Mouse (Mus musculus) heart, postnatal 14 days (tissue): ENCODE data around the gene Gadd45gip1. TPM values are rescaled to one million over a fixed set of nuclear protein-coding genes. Genes with fewer than 3 reads are reported as not detected.

Experiments
- microRNA-seq, 2 experiments: library from miRNA; unstranded; fragments of <30 nt; microRNA quantifications; one replicate each; pipeline ENCODE4 v1.2.0; 2021 to 2022
- total RNA-seq, 2 experiments: library from RNA; stranded (reverse); gene quantifications; 2 replicates each; pipeline ENCODE4 v1.2.3; 2021

The Gadd45gip1 gene
- total RNA-seq, 2 experiments from 2014 or later, result 23.0 to 25.0 TPM

Small RNAs within 50 kb of the gene (microRNA-seq; reads per million reads assigned to microRNA genes)
- gene Mir7069, result 2.2 to 8.7 reads per million in 2 experiments

Other genes with a start within 250 kb of the Gadd45gip1 start
- gene Ier2, start 168.7 kb upstream of the Gadd45gip1 start, total RNA-seq, result 10 to 100 TPM; 26.2 to 29.4 TPM
- 10 to 100 TPM; 32.5 to 35.2 TPM for gene Trmt1, start 145.2 kb upstream of the Gadd45gip1 start, total RNA-seq
- 10 to 100 TPM; 35.6 to 40.5 TPM for gene Nacc1, start 143.7 kb upstream of the Gadd45gip1 start, total RNA-seq
- 1 to 10 TPM; 5.8 to 6.7 TPM for gene Lyl1, start 130.1 kb upstream of the Gadd45gip1 start, total RNA-seq
- under 1 TPM; 0.54 to 0.69 TPM for gene G430095P16Rik, start 108.5 kb upstream of the Gadd45gip1 start, total RNA-seq
- 100 to 1,000 TPM; 276 to 280 TPM for gene Nfix, start 31.2 kb upstream of the Gadd45gip1 start, total RNA-seq
- 1 to 10 TPM; 6.1 to 6.4 TPM for gene Dand5, start 8.7 kb upstream of the Gadd45gip1 start, total RNA-seq
- 10 to 100 TPM; 78.9 to 79.9 TPM for gene Rad23a, start 9.1 kb downstream of the Gadd45gip1 start, total RNA-seq
- 100 to 1,000 TPM; 262 to 331 TPM for gene Calr, start 15.4 kb downstream of the Gadd45gip1 start, total RNA-seq
- gene Farsa, start 25.5 kb downstream of the Gadd45gip1 start, total RNA-seq, result 10 to 100 TPM; 23.7 to 27.8 TPM
- 1 to 10 TPM; 2.2 to 3.7 TPM for gene Syce2, start 40.6 kb downstream of the Gadd45gip1 start, total RNA-seq
- 10 to 100 TPM; 41.4 to 42.0 TPM for gene Gcdh, start 62.4 kb downstream of the Gadd45gip1 start, total RNA-seq
- gene Klf1, start 70.4 kb downstream of the Gadd45gip1 start, total RNA-seq, result not detected
- gene Dnase2a, start 77.0 kb downstream of the Gadd45gip1 start, total RNA-seq, result 1 to 10 TPM; 5.9 to 7.3 TPM
- not detected for gene Mast1, start 105.8 kb downstream of the Gadd45gip1 start, total RNA-seq
- not detected for gene Rtbdn, start 115.5 kb downstream of the Gadd45gip1 start, total RNA-seq
- gene Gm49661, start 137.9 kb downstream of the Gadd45gip1 start, total RNA-seq, result 1 to 10 TPM; 1.1 to 2.7 TPM
- 100 to 1,000 TPM; 627 to 727 TPM for gene Prdx2, start 138.1 kb downstream of the Gadd45gip1 start, total RNA-seq
- gene Rnaseh2a, start 138.2 kb downstream of the Gadd45gip1 start, total RNA-seq, result 10 to 100 TPM; 39.7 to 50.7 TPM
- 10 to 100 TPM; 11.2 to 13.9 TPM for gene Junb, start 147.2 kb downstream of the Gadd45gip1 start, total RNA-seq
- 1 to 10 TPM; 1.6 to 2.0 TPM for gene Hook2, start 159.1 kb downstream of the Gadd45gip1 start, total RNA-seq
- gene Best2, start 183.0 kb downstream of the Gadd45gip1 start, total RNA-seq, result not detected
- gene Asna1, start 193.8 kb downstream of the Gadd45gip1 start, total RNA-seq, result 10 to 100 TPM; 65.7 to 67.1 TPM
- gene Trir, start 195.3 kb downstream of the Gadd45gip1 start, total RNA-seq, result 10 to 100 TPM; 90.8 to 99.1 TPM
- gene Tnpo2, start 205.4 kb downstream of the Gadd45gip1 start, total RNA-seq, result 10 to 100 TPM; 28.0 to 42.2 TPM
- gene Fbxw9, start 228.5 kb downstream of the Gadd45gip1 start, total RNA-seq, result 1 to 10 TPM; 6.8 to 9.1 TPM
- gene Gm5741, start 236.5 kb downstream of the Gadd45gip1 start, total RNA-seq, result not detected
- gene Dhps, start 240.2 kb downstream of the Gadd45gip1 start, total RNA-seq, result 10 to 100 TPM; 23.5 to 27.8 TPM
- gene Wdr83os, start 249.2 kb downstream of the Gadd45gip1 start, total RNA-seq, result 10 to 100 TPM; 37.0 to 40.2 TPM
- 10 to 100 TPM; 27.2 to 27.6 TPM for gene Wdr83, start 249.8 kb downstream of the Gadd45gip1 start, total RNA-seq